Mouse (Mus musculus) ovary, postnatal 10 days (tissue): Measurements from ENCODE around the gene Rras2.

Experiments
- DNase-seq: peaks from one replicate; pipeline ENCODE4 v3.0.0; 2022; ENCODE audit warnings: low spot score

The Rras2 gene

GRCm38 (mm10) chr7:114114284-114114683 lies 3.3 kb downstream of the Rras2 start:
- no peak for DNase-seq

GRCm38 (mm10) chr7:114110500-114110899 lies 7.1 kb downstream of the Rras2 start:
- DNase-seq = no peak

GRCm38 (mm10) chr7:114105886-114106285 lies 11.7 kb downstream of the Rras2 start:
- DNase-seq = no peak

- DNase-seq = no peak
These were observed 13.8 kb downstream of the Rras2 start for GRCm38 (mm10) chr7:114103629-114104347.

GRCm38 (mm10) chr7:114103152-114103551 lies 14.4 kb downstream of the Rras2 start:
- no peak for DNase-seq

- no peak for DNase-seq
These were observed 15.0 kb downstream of the Rras2 start for GRCm38 (mm10) chr7:114102609-114103008.

- no peak for DNase-seq
These were observed 16.2 kb downstream of the Rras2 start for GRCm38 (mm10) chr7:114101412-114101811.

GRCm38 (mm10) chr7:114093548-114094174 lies 23.9 kb downstream of the Rras2 start:
- DNase-seq = no peak

- DNase-seq = no peak
These were observed 26.6 kb downstream of the Rras2 start for GRCm38 (mm10) chr7:114090892-114091545.

GRCm38 (mm10) chr7:114090231-114090630 lies 27.4 kb downstream of the Rras2 start:
- DNase-seq = no peak

GRCm38 (mm10) chr7:114088918-114089317 lies 28.7 kb downstream of the Rras2 start:
- DNase-seq = no peak

GRCm38 (mm10) chr7:114087986-114088385 lies 29.6 kb downstream of the Rras2 start:
- no peak for DNase-seq

- DNase-seq = no peak
These were observed 30.2 kb downstream of the Rras2 start for GRCm38 (mm10) chr7:114087341-114087740.

- no peak for DNase-seq
These were observed 31.4 kb downstream of the Rras2 start for GRCm38 (mm10) chr7:114086021-114086710.

- no peak for DNase-seq
These were observed 33.8 kb downstream of the Rras2 start for GRCm38 (mm10) chr7:114083760-114084159.

- no peak for DNase-seq
These were observed 34.5 kb downstream of the Rras2 start for GRCm38 (mm10) chr7:114083088-114083487.

- DNase-seq = no peak
These were observed 35.8 kb downstream of the Rras2 start for GRCm38 (mm10) chr7:114081633-114082420.

- DNase-seq = no peak
These were observed 37.3 kb downstream of the Rras2 start for GRCm38 (mm10) chr7:114080250-114080649.

- DNase-seq = no peak
These were observed 38.2 kb downstream of the Rras2 start for GRCm38 (mm10) chr7:114079343-114079742.

- DNase-seq = no peak
These were observed 43.0 kb downstream of the Rras2 start for GRCm38 (mm10) chr7:114074595-114074994.

- DNase-seq = no peak
These were observed 43.4 kb downstream of the Rras2 start for GRCm38 (mm10) chr7:114074133-114074532.
